Mouse (Mus musculus) intestine, embryonic 16.5 days (tissue): ENCODE data around the gene N4bp2l2. TPM values are rescaled to one million over a fixed set of nuclear protein-coding genes. Genes with fewer than 3 reads are reported as not detected.

ENCODE experiments used
- ATAC-seq: fragments of 200-750 bp; cut with Nextera tagmentation; 2 replicates; pipeline ENCODE4 v1.8.0; 2017; ENCODE audit warnings: moderate TSS enrichment, moderate library complexity
- H3K27ac ChIP-seq: fragments of 300-500 bp; sonication (generic); 2 replicates; pipeline ENCODE4 v1.5.1; 2014; ENCODE audit warnings: mild to moderate bottlenecking, low read length
- H3K27me3 ChIP-seq: fragments of 300-500 bp; sonication (generic); replicated peaks from 2 replicates; pipeline ENCODE4 v1.6.1; 2014; ENCODE audit warnings: low read length, control low read depth, mixed read lengths; ENCODE audit not compliant: control insufficient read depth, insufficient read depth
- H3K36me3 ChIP-seq: fragments of 300-500 bp; sonication (generic); 2 replicates; pipeline ENCODE4 v1.6.1; 2014; ENCODE audit warnings: low read length, control low read depth; ENCODE audit not compliant: control insufficient read depth, insufficient read depth
- H3K4me1 ChIP-seq: fragments of 300-500 bp; sonication (generic); 2 replicates; pipeline ENCODE4 v1.6.1; 2014; ENCODE audit warnings: low read length, control low read depth, mixed read lengths; ENCODE audit not compliant: control insufficient read depth, insufficient read depth
- H3K4me2 ChIP-seq: fragments of 300-500 bp; sonication (generic); 2 replicates; pipeline ENCODE4 v1.6.1; 2014; ENCODE audit warnings: low read depth, low read length, control low read depth
- H3K4me3 ChIP-seq: fragments of 300-500 bp; sonication (generic); 2 replicates; pipeline ENCODE4 v1.5.1; 2014; ENCODE audit warnings: mild to moderate bottlenecking, low read length
- H3K9ac ChIP-seq: fragments of 300-500 bp; sonication (generic); 2 replicates; pipeline ENCODE4 v1.6.1; 2014; ENCODE audit warnings: low read depth, low read length
- H3K9me3 ChIP-seq: fragments of 300-500 bp; sonication (generic); 2 replicates; pipeline ENCODE4 v1.6.1; 2016; ENCODE audit warnings: low read length, control low read depth; ENCODE audit not compliant: control insufficient read depth
- WGBS: fragments of 180-500 bp; shearing (Covaris S2); extraction: QIAGEN DNeasy Blood & Tissue Kit; methylation state at CpG from one replicate; pipeline ENCODE4 v1.1.7; 2014; 5-methylcytosine and 5-hydroxymethylcytosine counted together
- polyA plus RNA-seq: library from polyadenylated mRNA; unstranded; fragments of >200 nt; fragmentation: Nextera tagmentation; extraction: Ambion mirVana; gene quantifications from 2 replicates; pipeline ENCODE4 v1.2.1, GENCODE M21; 2015

N4bp2l2 gene
- polyA plus RNA-seq, 1 experiment from 2014 or later: 32.6 TPM

- no peaks in the 10 kb centered on the region for H3K4me1 ChIP-seq
- no peak overlapping the region for H3K4me2 ChIP-seq
- no peaks in the 10 kb centered on the region for H3K9me3 ChIP-seq
- 0 out of 2 replicates have a peak, but pooled peaks cover 3% of the 10 kb centered on the region for H3K36me3 ChIP-seq
- H3K4me3 ChIP-seq: no peak overlapping the region
- H3K9ac ChIP-seq: no peak overlapping the region
- ATAC-seq: peak; percentile 93
- no peaks in the 10 kb centered on the region for H3K27me3 ChIP-seq
- H3K27ac ChIP-seq: peak overlapping the region; percentile 75
Observed at GRCm38 (mm10) chr5:150561376-150561775, 104.6 kb downstream of the N4bp2l2 start.

- H3K9ac ChIP-seq: no peak overlapping the region
- H3K4me3 ChIP-seq: no peak overlapping the region
- H3K27me3 ChIP-seq: no peaks in the 10 kb centered on the region
- no peaks in the 10 kb centered on the region for H3K4me1 ChIP-seq
- H3K27ac ChIP-seq: no peak overlapping the region
- H3K4me2 ChIP-seq: no peak overlapping the region
- no peaks in the 10 kb centered on the region for H3K9me3 ChIP-seq
- WGBS: 93% methylated on average over 5 of the region's 5 CpGs
- ATAC-seq: no peak
- H3K36me3 ChIP-seq: 0 out of 2 replicates have a peak, but pooled peaks cover 3% of the 10 kb centered on the region
Observed at GRCm38 (mm10) chr5:150560851-150561250, 105.1 kb downstream of the N4bp2l2 start.

- H3K36me3 ChIP-seq: 0 out of 2 replicates have a peak, but pooled peaks cover 3% of the 10 kb centered on the region
- no peak overlapping the region for H3K4me2 ChIP-seq
- H3K27me3 ChIP-seq: no peaks in the 10 kb centered on the region
- no peak for ATAC-seq
- H3K4me1 ChIP-seq: no peaks in the 10 kb centered on the region
- 90% methylated on average over 6 of the region's 6 CpGs for WGBS
- no peaks in the 10 kb centered on the region for H3K9me3 ChIP-seq
- no peak overlapping the region for H3K27ac ChIP-seq
- no peak overlapping the region for H3K9ac ChIP-seq
- H3K4me3 ChIP-seq: no peak overlapping the region
Observed at GRCm38 (mm10) chr5:150559519-150560103, 106.4 kb downstream of the N4bp2l2 start.

Other genes starting within 250 kb of the N4bp2l2 start
- gene Zar1l, start 148.0 kb downstream of the N4bp2l2 start, polyA plus RNA-seq: not detected in 2 replicates
- 12.8 TPM in 2 replicates for gene Brca2, start 143.6 kb downstream of the N4bp2l2 start, polyA plus RNA-seq
- gene N4bp2l1, start 69.0 kb downstream of the N4bp2l2 start, polyA plus RNA-seq: 5.7 and 6.2 TPM in 2 replicates
- 14.2 and 15.3 TPM in 2 replicates for gene Pds5b, start 7.6 kb upstream of the N4bp2l2 start, polyA plus RNA-seq